Mouse (Mus musculus) telencephalon, adult 2 months (tissue): ENCODE data around the gene Abcb5.

Source experiments
- DNase-seq: peaks from one replicate; pipeline ENCODE4 v3.0.0-alpha.2; 2011; ENCODE audit warnings: low read depth, low spot score

Gene Abcb5

DNA sequence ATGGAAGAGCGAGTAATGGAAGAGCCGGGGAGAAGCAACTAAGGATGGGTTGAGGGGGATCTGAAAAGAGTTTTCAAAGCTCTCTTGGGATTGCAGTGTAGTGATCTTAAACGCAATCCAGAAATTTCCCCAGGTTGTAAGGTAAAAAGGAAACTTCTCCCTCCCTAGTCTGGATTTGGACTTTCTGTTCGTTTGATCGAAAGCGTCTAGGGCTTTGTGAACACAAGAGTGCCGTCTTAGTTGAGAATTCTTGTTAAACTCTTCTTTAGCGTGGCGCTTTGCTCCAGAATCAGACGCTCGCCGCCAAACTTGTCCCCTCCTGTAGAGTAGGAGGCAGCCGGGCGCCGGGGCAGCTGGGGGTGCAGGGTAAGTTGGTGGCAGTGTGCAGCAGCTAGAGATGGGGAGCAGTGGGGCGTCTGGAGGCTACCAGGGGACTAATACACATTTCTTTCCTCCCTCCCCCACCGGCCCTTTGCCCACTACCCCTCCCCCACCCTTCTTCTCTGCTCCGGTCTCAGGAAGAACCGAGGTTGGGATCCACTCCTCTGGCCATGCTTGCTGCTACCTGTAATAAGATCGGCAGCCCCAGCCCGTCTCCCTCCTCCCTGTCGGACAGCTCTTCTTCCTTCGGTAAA lies 118.2 kb downstream of the Abcb5 start:
- no peak for DNase-seq

DNA sequence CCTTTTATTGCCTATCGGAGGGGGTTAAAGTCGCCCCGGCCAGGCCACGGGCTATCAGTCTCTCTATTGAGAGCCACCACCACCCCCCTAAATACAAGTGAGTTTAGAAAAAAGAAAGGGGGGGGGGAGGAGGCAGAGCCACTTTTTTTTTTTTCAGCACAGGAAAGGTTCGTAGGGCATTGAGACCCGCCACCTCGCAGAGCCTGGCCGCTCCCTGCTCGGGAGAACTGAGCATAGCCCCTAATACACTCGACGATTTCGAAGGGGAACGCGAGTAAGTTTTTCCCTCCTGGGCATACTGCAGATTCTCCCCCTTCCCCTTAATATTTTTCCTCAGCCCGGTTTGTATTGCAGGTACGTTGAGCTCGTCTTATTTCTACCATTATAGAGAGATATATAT lies 118.8 kb downstream of the Abcb5 start:
- DNase-seq: no peak

DNA sequence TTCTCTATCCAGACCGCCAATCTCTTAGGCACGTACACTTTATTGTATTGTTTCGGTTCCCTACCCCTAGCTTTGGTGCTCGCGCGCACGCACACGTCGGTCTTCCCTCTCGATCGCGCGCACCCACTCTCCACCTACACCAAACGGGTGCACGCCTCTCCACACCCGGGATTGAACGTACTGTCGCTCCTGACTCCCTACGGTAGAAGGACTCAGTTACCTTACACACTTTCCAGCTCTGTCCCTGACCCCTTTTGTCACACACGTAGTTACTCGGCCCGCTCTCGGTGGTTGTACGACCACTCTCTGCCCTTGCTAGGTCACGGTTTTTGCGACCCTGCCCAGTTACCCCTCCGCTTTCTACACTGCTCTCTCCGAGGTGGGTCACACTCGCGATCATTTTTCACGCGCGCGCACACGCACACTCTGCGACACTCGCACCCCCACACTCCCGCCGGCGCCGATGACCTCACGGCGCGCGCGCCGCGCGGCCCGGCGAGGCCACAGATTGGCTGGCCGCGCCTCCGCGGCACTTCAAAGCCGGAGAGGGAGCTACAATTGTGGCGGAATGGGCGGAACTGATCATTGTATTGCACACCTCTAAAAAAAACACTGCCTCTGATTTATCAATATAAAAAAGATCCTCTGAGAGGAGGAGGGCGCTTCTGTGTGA lies 119.4 kb downstream of the Abcb5 start:
- DNase-seq: no peak

DNA sequence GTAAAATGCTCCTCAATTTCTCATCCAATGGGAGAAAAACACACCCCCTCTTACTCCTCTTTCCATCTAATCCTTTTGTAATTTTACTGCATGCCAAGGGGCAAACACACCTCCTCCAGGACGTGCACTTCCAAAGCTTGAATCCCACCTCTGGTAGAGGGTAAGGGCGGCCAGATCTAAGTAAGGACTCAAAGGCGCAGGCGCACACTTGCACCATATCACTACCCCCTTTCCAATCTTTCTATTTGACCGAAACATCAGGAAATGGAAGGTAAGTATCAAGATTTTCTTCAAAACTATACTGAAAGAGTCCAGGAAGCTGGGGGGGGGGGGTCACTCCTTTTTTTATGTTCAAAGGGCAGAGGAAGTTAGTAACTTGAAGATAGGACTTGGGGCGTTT lies 120.0 kb downstream of the Abcb5 start, which contains the start of gene Sp8:
Gene Sp8, plus strand, starts transcription at position 109 of the 400 bp plus-strand sequence.
- DNase-seq: no peak

DNA sequence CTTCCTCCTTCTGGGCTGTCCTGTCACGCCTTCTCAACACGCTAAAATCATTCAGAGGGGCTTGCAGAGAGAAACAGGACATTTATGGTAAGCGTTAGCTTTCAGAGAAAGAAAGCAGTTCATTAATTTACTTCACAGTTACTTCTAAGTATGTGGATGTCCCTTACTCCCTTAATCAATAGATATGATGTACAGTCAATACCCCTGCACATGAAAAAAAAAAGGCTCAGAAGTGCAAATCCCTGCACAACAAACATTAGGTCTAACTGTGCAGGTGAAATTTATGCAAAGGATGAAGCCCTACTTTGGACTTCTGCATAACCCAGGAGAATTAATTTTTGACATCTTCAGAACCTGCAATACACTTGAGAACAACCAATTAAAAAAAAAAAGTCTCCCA lies 120.9 kb downstream of the Abcb5 start:
- DNase-seq: no peak

DNA sequence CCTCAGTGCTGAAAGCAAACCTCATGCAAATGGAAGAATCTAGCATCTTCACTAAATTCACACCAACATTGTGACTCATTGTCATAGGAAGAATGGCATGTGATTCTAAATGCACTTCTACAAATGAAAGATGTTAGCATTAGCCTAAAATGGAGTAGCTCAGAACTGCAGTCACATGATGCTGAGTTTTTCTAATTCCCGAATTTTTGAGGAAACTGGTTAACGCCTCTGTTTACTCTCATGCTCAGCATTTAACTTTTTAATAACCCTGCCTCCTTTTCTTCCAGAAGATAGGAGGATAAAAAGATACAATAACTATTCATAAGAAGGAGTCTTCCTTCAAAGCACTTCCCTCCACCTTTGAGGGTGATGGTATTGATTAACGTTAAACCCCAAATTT lies 121.4 kb downstream of the Abcb5 start:
- DNase-seq: no peak

DNA sequence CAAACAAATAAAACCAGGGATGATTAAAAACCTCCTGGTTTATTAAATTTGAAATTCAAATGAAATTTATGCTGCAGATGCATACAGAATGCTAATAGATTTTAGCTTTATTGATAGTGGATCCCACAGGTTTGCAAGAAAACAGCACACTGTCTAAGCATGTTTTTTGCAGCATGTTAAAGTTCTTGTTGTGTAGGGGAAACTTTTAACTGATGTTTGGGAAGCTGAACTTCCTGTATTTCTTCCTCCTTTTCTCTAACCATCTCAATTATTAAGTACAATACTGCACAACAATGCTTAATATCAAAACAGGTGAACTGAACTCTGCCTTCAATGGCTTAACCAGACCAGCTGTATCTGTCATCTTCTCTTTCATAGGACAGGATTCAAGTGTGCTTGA lies 122.1 kb downstream of the Abcb5 start:
- DNase-seq: no peak

DNA sequence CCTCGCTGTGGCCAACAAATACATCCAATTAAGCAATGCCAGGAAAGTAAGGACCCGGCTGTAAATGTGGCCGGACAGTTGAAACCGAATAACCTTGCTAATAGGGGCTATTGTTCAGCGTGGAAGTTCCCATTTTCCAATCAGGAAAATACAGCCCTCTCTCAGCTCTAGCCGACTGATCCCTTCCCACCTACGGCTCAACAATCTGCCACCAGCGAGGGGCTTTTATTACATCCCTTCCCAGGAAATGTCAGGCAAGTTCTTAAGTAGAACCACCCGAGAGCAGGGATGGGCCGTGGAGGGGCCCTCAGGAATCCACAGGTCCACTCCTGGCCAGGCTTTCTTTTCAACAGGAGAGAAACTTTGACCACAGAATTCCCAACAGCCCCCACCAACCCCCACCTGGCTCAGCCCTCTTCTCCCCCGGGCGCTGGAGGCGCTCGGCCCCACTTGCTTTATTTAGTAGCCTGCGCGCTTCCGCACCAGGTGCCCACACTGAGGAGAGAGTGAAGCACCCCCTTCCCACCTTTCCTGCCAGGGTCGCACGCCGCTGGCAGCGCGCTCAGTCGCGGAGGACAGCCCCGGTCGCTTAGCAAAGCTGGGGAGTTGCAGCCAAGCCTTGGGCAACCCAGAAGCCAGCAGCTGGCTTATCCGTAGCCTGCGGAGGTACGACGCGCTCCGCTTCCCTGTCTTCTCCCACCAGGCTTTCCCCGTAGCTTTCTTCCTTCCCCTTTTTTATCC lies 123.4 kb downstream of the Abcb5 start:
- no peak for DNase-seq

DNA sequence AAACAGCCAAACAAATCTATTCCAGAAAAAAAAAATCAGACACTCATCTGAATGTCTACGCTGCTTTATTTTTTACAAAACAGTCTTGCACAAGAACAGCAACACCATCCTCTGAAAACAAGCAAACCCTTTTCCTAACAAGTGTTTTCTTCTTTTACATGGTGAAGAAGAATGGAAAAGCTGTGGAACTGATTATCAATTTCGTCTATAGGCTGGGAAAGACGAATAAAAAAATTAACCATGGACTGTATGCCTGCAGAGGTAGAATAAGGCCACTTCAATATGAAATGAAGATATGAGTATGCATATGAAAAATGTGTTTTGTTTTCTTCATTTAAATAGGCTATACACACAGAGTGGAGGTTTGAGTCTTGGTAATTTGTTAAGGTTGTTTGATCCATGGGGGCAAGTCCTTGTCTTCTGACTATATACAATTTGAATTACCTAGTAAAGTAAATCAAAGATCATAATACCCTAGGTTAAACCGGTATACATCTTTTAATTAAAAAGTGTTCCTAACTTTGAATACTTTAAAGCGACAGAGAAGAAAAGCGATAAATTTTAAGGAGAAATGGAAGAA lies 124.2 kb downstream of the Abcb5 start:
- no peak for DNase-seq

DNA sequence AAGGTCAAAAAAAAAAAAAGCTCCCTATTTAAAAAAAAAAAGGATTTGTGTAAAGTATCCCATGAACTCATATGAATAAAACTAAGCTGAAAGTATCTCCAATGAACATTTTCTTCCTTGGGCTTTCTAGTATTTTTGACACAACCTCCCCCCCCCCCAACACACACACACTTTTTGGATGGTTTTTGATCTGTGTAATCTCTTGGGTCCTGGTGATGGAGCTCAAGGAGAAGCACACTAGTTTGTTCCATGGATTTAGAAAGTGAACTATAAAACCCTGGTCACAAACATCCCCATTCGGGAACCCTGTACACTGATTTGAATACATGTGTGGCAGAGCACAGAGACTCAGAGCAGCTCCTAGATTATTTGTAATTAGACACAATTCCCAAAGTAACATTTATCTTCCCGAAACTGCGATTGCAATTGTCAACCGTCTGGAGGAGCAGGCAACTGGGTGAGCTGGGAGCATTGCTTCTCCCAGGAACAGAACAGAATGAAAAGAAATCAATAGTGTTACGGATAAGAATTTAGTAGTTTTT lies 124.8 kb downstream of the Abcb5 start:
- no peak for DNase-seq

DNA sequence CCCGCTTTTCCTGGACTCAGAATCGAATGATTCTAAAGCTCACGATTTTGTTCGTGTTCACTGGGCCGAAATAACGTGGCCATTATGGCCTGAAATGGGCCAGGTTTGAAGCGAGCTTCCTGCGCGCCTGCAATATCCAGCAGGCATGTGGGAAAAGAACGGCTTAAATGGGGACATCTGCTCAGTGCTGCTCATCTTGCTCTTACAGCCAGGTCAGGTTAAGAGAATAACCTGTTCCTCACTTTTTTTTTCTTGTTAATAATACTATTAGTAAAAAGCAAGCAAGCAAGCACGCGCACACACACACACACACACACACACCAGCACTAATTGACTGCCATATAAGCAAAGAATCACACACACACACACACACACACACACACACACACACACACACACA lies 125.4 kb downstream of the Abcb5 start:
- no peak for DNase-seq

DNA sequence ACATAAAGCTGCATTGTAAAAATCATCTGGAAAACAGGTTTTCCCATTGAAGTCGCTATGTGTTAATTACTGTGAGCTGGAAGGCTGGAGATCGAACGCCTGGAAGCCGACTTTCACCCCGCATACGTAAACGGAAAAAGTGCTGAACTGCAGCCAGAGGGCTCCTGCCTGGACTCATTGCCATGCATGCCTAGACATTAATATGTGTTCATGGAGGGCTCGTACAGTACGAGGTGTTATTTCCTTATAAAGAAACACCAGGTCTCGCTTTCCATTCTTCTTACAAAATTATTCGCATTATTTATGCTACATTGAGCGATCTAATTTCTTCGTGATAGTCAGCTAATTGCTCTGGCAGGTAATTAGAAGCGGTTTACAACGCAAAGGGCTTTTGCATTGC lies 125.9 kb downstream of the Abcb5 start:
- DNase-seq: no peak

DNA sequence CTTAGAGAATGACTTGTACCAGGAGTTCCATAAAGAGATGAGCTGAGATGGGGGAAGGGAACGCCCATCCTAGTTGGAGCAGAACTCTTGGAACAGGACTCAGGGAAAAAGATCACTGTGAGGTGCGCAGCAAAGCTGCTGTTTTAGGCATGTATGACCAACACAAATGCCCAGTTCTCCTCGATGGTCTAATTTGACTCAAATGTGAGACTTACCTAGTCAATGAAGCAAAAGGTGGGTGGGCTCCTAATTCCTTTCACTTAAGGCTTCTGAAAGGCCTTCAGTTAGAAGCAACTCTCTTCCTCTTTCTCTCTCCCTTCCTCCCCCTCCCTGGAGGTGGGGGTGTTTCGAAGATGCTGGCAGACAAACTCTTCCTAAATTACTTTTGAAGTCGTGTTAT lies 126.8 kb downstream of the Abcb5 start:
- no peak for DNase-seq

DNA sequence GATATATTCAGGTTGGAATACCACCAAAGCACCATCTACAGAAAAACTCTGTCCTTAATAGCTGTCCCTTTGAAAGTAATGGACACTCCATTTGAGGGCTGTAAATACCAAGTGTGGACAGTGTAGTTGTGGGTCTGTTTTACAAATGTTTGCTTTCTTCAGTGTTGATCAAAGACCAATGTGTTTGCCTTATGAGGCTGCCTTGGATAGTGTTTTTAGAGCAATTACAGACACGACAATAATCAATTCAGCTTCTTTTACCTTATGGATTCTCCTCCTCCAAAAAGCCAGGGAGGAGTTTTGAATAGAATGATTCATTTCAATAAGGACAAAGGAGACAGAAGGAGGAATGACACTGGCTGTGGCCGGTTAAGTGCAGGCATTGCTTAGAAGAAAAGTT lies 128.0 kb downstream of the Abcb5 start:
- DNase-seq: no peak

DNA sequence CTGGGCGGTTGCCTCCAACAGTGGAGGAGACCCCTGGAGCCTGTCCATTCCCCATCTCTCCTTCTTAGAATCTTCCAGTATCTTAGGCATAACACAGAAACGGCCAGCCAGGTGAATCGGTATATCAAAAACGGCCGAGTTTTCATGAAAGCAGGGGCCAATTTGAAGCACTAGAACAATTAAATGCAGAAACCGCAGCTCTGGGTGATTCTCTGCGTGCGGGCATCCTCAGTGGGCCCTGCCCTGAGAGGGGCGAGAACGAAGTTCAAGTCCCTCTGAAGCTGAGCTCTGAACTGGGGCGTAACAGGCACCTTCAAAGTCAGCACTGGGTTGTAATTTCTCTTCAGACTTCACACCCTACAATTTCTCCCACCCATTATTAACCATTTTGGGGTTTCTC lies 128.9 kb downstream of the Abcb5 start:
- DNase-seq: no peak

DNA sequence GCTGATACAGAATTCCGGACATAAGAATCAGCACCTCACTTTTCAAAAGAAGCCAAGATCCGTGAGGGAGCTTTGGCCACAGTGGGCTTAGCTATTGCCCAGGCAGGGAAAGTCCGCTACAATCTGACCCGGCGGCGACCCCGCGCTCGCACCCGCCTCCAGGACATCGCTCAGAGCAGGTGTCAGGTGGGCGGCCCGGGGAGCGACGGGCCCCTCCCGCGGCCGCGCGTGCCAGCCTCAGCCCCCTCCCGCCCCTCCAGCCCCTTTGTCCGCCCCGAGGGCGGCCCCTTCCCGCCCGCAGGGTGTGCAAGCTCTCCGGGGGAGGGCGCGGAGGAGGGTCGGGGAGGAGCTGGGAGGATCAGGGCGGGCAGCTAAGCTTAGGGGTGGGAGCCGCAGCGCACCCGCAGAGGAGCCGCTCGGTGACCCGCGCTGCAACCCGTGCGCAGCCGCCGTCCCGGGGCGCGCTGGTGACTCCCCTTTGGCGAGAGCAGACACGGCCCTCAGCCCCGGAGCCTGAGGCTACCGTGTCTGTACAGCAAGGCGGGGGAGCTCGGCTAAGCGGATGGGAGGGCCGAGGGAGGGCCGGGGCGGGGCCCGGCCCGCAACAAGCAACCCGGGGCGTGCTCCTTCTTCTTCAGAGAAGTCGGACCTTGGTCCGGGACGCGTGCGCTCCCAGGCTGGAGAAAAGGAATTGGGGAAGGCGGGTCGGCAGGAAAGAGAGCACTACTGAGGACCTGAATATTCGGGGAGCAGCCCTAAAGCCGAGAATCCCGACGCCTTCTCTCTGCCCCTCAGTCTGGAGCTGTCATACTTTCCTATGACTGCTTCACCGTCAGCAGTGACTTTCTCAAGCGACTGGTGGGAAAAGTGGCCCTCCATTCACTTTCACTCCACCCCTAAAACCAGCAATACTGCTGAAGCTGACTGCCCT lies 129.5 kb downstream of the Abcb5 start:
- DNase-seq: no peak

DNA sequence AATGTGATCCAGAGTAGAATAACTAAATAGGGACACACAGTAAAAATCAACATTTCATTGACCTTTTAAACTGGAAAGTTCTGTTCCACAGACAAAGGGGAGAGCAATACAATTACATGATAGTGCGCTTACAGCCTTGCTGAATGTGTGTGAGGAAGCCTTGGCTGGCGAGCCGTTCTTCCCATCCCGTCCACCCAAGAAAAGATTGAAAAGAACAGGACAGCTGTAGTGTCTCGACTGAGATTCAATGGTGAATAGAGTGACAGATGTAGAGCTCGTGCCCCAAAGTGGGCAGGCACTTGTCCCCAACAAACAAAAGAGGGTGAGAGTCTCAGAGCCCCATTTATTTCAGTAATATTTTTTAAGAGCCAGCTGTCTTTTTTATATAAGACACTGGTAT lies 136.3 kb downstream of the Abcb5 start:
- no peak for DNase-seq
